9 mouse cellular contexts compared by ENCODE assay signal in the genomic region with DNA sequence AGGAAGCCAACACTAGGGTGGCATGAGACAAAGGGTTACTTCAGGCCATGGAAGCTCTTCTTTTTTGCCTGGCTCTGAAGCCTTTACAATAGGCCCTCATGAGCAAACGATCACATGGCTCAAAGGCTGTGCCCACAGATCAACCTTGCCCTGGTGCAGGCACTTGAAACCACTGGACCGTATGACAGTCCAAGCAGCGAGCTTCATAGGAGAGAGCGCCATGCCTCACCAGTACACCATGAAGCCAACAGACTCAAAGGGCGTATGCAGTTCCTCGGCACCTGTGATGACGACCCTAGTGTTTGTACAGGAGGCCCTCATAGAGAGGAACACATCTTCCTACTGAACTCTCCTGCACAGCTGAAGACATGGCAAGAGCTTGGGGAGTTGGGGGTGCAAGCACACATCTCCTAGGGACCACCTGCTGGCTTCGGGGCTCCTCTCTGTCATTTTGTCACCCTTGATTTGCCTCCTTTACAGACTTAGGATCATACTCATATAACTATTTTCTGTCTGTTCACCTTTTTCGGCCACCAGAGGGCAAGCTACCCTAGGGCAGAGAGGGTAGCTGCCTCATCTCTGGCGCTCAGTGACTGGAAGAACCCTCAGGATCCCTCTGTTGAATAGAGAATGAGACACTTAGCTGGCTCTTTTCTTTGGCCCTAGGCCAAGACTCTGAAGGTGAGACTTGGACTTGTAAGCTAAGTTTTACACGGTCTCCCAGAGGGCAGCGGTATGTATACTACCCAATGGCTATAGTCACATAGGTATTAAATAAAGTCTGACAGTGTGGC.
DNase-seq lines count a peak whose midpoint lies in the region; ATAC-seq and TF ChIP-seq lines count a peak whose summit lies in the region.
"Had no signal": no experiment of that assay in that cellular context is flagged by ENCODE, and none has a peak within 500 bp of the region (broad histone marks: within the 10 kb centered on the region; RNA-seq: fewer than 3 reads in every experiment).

No protein-coding gene starts in this region.

- no peak overlapping the region for H3K27ac ChIP-seq in intestine, embryonic 16.5 days (ENCODE audit: low read length)
- no peak overlapping the region for H3K27ac ChIP-seq in liver, postnatal 0 days (ENCODE audit: low read depth)
- no peak overlapping the region for H3K27ac ChIP-seq in neural tube, embryonic 15.5 days (replicated peaks)
- H3K27ac ChIP-seq: embryonic facial prominence, embryonic 15.5 days had no signal

- H3K4me2 ChIP-seq in intestine, embryonic 16.5 days (ENCODE audit: low read depth, low read length) = no peak overlapping the region
- no peak overlapping the region for H3K4me2 ChIP-seq in liver, postnatal 0 days (ENCODE audit: low read depth, low read length)
- H3K4me2 ChIP-seq in neural tube, embryonic 15.5 days = no peak overlapping the region
- H3K4me2 ChIP-seq: embryonic facial prominence, embryonic 15.5 days had no signal

- TF ChIP-seq CTCF in liver, postnatal 0 days (IDR thresholded peaks at IDR 0.05; ENCODE audit: low read depth) = peak; percentile 75

- DNase-seq in 416B (ENCODE audit: low read depth) (peak; percentile 41), MN1 (ENCODE audit: low spot score) (peak; percentile 54)
- DNase-seq in cerebellum, adult 9-11 months = peak; percentile 60
- DNase-seq in gastrocnemius, postnatal 10 days = peak; percentile 59
- peak; percentile 42 for DNase-seq in liver, postnatal 0 days
- DNase-seq in thymus, postnatal 10 days (ENCODE audit: low spot score in 2 of 2) = peak; percentile 59 to 76

- TF ChIP-seq EP300 in liver, postnatal 0 days (IDR thresholded peaks at IDR 0.05; ENCODE audit: low read depth) = no peak

- H3K36me3 ChIP-seq in intestine, embryonic 16.5 days (ENCODE audit: control insufficient read depth, insufficient read depth, low read length) = peaks cover 27% of the 10 kb centered on the region
- H3K36me3 ChIP-seq in liver, postnatal 0 days (replicated peaks; ENCODE audit: insufficient read depth, low read length) = peaks cover 43% of the 10 kb centered on the region
- peaks cover 89% of the 10 kb centered on the region for H3K36me3 ChIP-seq in neural tube, embryonic 15.5 days

- peak; percentile 71 for ATAC-seq in intestine, embryonic 16.5 days
- no peak for ATAC-seq in liver, postnatal 0 days
- peak; percentile 62; the same call in 1 of the 2 replicates for ATAC-seq in neural tube, embryonic 15.5 days (ENCODE audit: low FRiP score)

- H3K9me3 ChIP-seq in intestine, embryonic 16.5 days (ENCODE audit: control insufficient read depth, low read length) = no peaks in the 10 kb centered on the region
- no peaks in the 10 kb centered on the region for H3K9me3 ChIP-seq in liver, postnatal 0 days (ENCODE audit: low read length)
- H3K9me3 ChIP-seq in neural tube, embryonic 15.5 days (replicated peaks) = no peaks in the 10 kb centered on the region
- H3K9me3 ChIP-seq: embryonic facial prominence, embryonic 15.5 days had no signal

- H3K4me1 ChIP-seq in intestine, embryonic 16.5 days (ENCODE audit: control insufficient read depth, insufficient read depth, low read length) = peaks cover 4% of the 10 kb centered on the region; the same call in 1 of the 2 replicates
- H3K4me1 ChIP-seq in liver, postnatal 0 days (ENCODE audit: insufficient read depth) = no peaks in the 10 kb centered on the region
- H3K4me1 ChIP-seq in neural tube, embryonic 15.5 days = peaks cover 10% of the 10 kb centered on the region

- WGBS in intestine, embryonic 16.5 days = 78% methylated on average over 12 of the region's 12 CpGs
- WGBS in liver, postnatal 0 days (ENCODE audit: insufficient replicate concordance) = 81% methylated on average over 12 of the region's 12 CpGs
- WGBS in neural tube, embryonic 15.5 days = 77% methylated on average over 12 of the region's 12 CpGs

- no peaks in the 10 kb centered on the region for H3K27me3 ChIP-seq in intestine, embryonic 16.5 days (replicated peaks; ENCODE audit: control insufficient read depth, insufficient read depth, low read length)
- H3K27me3 ChIP-seq in liver, postnatal 0 days (ENCODE audit: insufficient read depth, low read length) = no peaks in the 10 kb centered on the region
- H3K27me3 ChIP-seq in neural tube, embryonic 15.5 days (replicated peaks) = no peaks in the 10 kb centered on the region
- H3K27me3 ChIP-seq: embryonic facial prominence, embryonic 15.5 days had no signal

- H3K9ac ChIP-seq in intestine, embryonic 16.5 days (ENCODE audit: low read depth, low read length) = no peak overlapping the region
- no peak overlapping the region for H3K9ac ChIP-seq in liver, postnatal 0 days (replicated peaks)
- H3K9ac ChIP-seq in neural tube, embryonic 15.5 days (replicated peaks) = no peak overlapping the region
- H3K9ac ChIP-seq: embryonic facial prominence, embryonic 15.5 days had no signal

- H3K4me3 ChIP-seq in intestine, embryonic 16.5 days (ENCODE audit: low read length) = no peak overlapping the region
- H3K4me3 ChIP-seq in liver, postnatal 0 days (ENCODE audit: low read depth, low read length) = no peak overlapping the region
- no peak overlapping the region for H3K4me3 ChIP-seq in neural tube, embryonic 15.5 days (replicated peaks)
- H3K4me3 ChIP-seq: embryonic facial prominence, embryonic 15.5 days had no signal
